Mouse (Mus musculus) ES-E14 (cell line): ENCODE measurements around the gene Men1. TPM values are rescaled to one million over a fixed set of nuclear protein-coding genes. Genes with fewer than 3 reads are reported as not detected.
A peak's percentile ranks its signal among the peaks of the same experiment; 100 is the strongest.

ENCODE experiments used
- DNase-seq: peaks from one replicate; pipeline ENCODE4 v3.0.0-alpha.2; 2013; ENCODE audit warnings: low read depth, low spot score
- H3K27ac ChIP-seq: 2 replicates; pipeline ENCODE4 v1.5.1; 2012; ENCODE audit warnings: low read depth, mild to moderate bottlenecking, low read length, moderate library complexity, mixed read lengths; ENCODE audit not compliant: poor library complexity, insufficient read depth, severe bottlenecking
- H3K36me3 ChIP-seq: 2 replicates; pipeline ENCODE4 v1.6.1; 2012; ENCODE audit warnings: mild to moderate bottlenecking, low read length, moderate library complexity, mixed read lengths; ENCODE audit not compliant: control insufficient read depth, poor library complexity, insufficient read depth, severe bottlenecking
- H3K4me1 ChIP-seq, 2 experiments: fragments of 150-350 bp in 1 of 2; sonication (generic) in 1 of 2; 2 replicates each; pipeline ENCODE4 v1.6.1; 2012; ENCODE audit warnings: low read length in 2 of 2, mild to moderate bottlenecking in 1 of 2, mixed read lengths in 1 of 2; ENCODE audit not compliant: control insufficient read depth in 2 of 2, insufficient read depth in 2 of 2, poor library complexity in 1 of 2
- H3K4me3 ChIP-seq, 2 experiments: fragments of 150-350 bp in 1 of 2; sonication (generic) in 1 of 2; 2 replicates each; pipeline ENCODE4 v1.5.1; 2012; ENCODE audit warnings: low read length in 2 of 2, low read depth in 1 of 2, mild to moderate bottlenecking in 1 of 2, mixed read lengths in 1 of 2; ENCODE audit not compliant: insufficient read depth in 1 of 2, poor library complexity in 1 of 2, severe bottlenecking in 1 of 2
- H3K9ac ChIP-seq: 2 replicates; pipeline ENCODE4 v1.6.1; 2012; ENCODE audit warnings: low read depth, mild to moderate bottlenecking, low read length, mixed read lengths; ENCODE audit not compliant: poor library complexity, insufficient read depth, severe bottlenecking
- H3K9me3 ChIP-seq: fragments of 150-350 bp; sonication (generic); 2 replicates; pipeline ENCODE4 v1.6.1; 2012; ENCODE audit warnings: low read depth, mild to moderate bottlenecking, low read length; ENCODE audit not compliant: control insufficient read depth, insufficient read depth
- CHD2 ChIP-seq: IDR thresholded peaks from 2 replicates; pipeline ENCODE4 v1.6.1; 2014; ENCODE audit warnings: mild to moderate bottlenecking, low read depth, low read length, inconsistent platforms
- HCFC1 ChIP-seq: IDR thresholded peaks from 2 replicates; pipeline ENCODE4 v1.6.1; 2012; ENCODE audit warnings: low read length, inconsistent platforms, borderline replicate concordance; ENCODE audit not compliant: insufficient read depth
- MAFK ChIP-seq: IDR thresholded peaks from 2 replicates; pipeline ENCODE4 v1.6.1; 2014; ENCODE audit warnings: mild to moderate bottlenecking, low read depth, low read length, inconsistent platforms; ENCODE audit not compliant: insufficient read depth
- ZC3H11A ChIP-seq: IDR thresholded peaks from 2 replicates; pipeline ENCODE4 v1.6.1; 2012; ENCODE audit warnings: low read depth, mild to moderate bottlenecking, inconsistent platforms, low read length, borderline replicate concordance
- ZNF384 ChIP-seq: IDR thresholded peaks from 2 replicates; pipeline ENCODE4 v1.6.1; 2012; ENCODE audit warnings: low read depth, low read length, inconsistent platforms
- in situ Hi-C, 2 experiments: fragments of 600-800 bp; cut with MboI; formaldehyde crosslinking; loops; one replicate each; pipeline ENCODE4 v1.15.1; 2025; ENCODE audit warnings: low sequenced_read_pairs in 2 of 2, inconsistent platforms in 1 of 2; ENCODE audit not compliant: unreplicated experiment in 2 of 2
- total RNA-seq: library from RNA; depleted of rRNA; stranded (reverse); fragments of 300-350 nt; gene quantifications from 2 replicates; pipeline ENCODE4 v1.2.3, GENCODE M21; 2012

Gene Men1
- total RNA-seq, 1 experiment, result 60.4 TPM

GRCm38 (mm10) chr19:6302522-6302921 lies 32.3 kb upstream of the Men1 start:
- Histone ChIP-seq H3K9me3 (no peaks in the 10 kb centered on the region), H3K36me3 (peaks cover 14% of the 10 kb centered on the region), H3K9ac (peak overlapping the region; percentile 19), H3K27ac (peak overlapping the region; percentile 41), H3K4me1 (peaks cover 14 to 37% of the 10 kb centered on the region in 2 experiments), H3K4me3 (no peak overlapping the region)
- TF ChIP-seq CHD2 (no peak), ZNF384 (no peak), ZC3H11A (no peak), MAFK (no peak)
- no peak for DNase-seq
- in situ Hi-C loops, result no loop called here

- Histone ChIP-seq H3K9me3 (no peaks in the 10 kb centered on the region), H3K4me3 (no peak overlapping the region), H3K36me3 (peaks cover 2% of the 10 kb centered on the region), H3K9ac (no peak overlapping the region), H3K27ac (no peak overlapping the region), H3K4me1 (peaks cover 18 to 47% of the 10 kb centered on the region in 2 experiments)
- no peak for TF ChIP-seq ZC3H11A
- TF ChIP-seq MAFK, result no peak
- no peak for TF ChIP-seq ZNF384
- no peak for TF ChIP-seq CHD2
- no peak for TF ChIP-seq HCFC1
- DNase-seq, result no peak
- in situ Hi-C loops, result no loop called here
These were observed 30.9 kb upstream of the Men1 start for GRCm38 (mm10) chr19:6303831-6304230.

- Histone ChIP-seq H3K27ac (no peak overlapping the region), H3K4me3 (no peak overlapping the region), H3K4me1 (peaks cover 18 to 41% of the 10 kb centered on the region in 2 experiments), H3K9me3 (no peaks in the 10 kb centered on the region), H3K36me3 (peaks cover 8% of the 10 kb centered on the region), H3K9ac (no peak overlapping the region)
- in situ Hi-C loops, result no loop called here
- TF ChIP-seq MAFK, result no peak
- peak; percentile 52; the same call in 1 of the 2 replicates for TF ChIP-seq HCFC1
- TF ChIP-seq ZC3H11A, result peak; percentile 95
- TF ChIP-seq CHD2, result no peak
- no peak for TF ChIP-seq ZNF384
- peak; percentile 90 for DNase-seq
These were observed 29.8 kb upstream of the Men1 start for GRCm38 (mm10) chr19:6304787-6305516.

- H3K4me1 ChIP-seq, result peaks cover 15 to 37% of the 10 kb centered on the region in 2 experiments
- no peak for DNase-seq
- in situ Hi-C loops, result no loop called here
- H3K36me3 ChIP-seq, result peaks cover 15% of the 10 kb centered on the region
- H3K9ac ChIP-seq, result peak overlapping the region; percentile 83; the same call in 1 of the 2 replicates
- TF ChIP-seq HCFC1 (no peak), ZC3H11A (no peak), MAFK (no peak)
- H3K27ac ChIP-seq, result no peak overlapping the region
- H3K4me3 ChIP-seq, result peak overlapping the region; percentile 76 to 81
- no peaks in the 10 kb centered on the region for H3K9me3 ChIP-seq
These were observed 29.2 kb upstream of the Men1 start for GRCm38 (mm10) chr19:6305517-6306115.

GRCm38 (mm10) chr19:6306137-6306551 lies 28.6 kb upstream of the Men1 start, which contains the start of gene Cdc42bpg:
Gene Cdc42bpg (plus strand): TSS chr19:6306456.
- peaks cover 20% of the 10 kb centered on the region for H3K36me3 ChIP-seq
- TF ChIP-seq HCFC1 (peak; percentile 84), ZC3H11A (no peak)
- H3K9ac ChIP-seq, result peak within 1 kb of the TSS; percentile 83
- H3K4me1 ChIP-seq, result peaks cover 15 to 33% of the 10 kb centered on the region in 2 experiments
- peak within 1 kb of the TSS; percentile 76 to 81 for H3K4me3 ChIP-seq
- no peaks in the 10 kb centered on the region for H3K9me3 ChIP-seq
- peak within 1 kb of the TSS; percentile 59 for H3K27ac ChIP-seq
- in situ Hi-C loops, result no loop called here
- peak; percentile 82 for DNase-seq
